Mouse (Mus musculus): Measurements from ENCODE around the gene Tmem59. TPM values are rescaled to one million over a fixed set of nuclear protein-coding genes. Genes with fewer than 3 reads are reported as not detected.

The Tmem59 gene
- total RNA-seq, 4 experiments from 2014 or later = 121 to 126 (median 122) TPM

- no peak for DNase-seq (ENCODE audit: low spot score)
Observed at GRCm38 (mm10) chr4:107238253-107238652, 60.1 kb downstream of the Tmem59 start.

GRCm38 (mm10) chr4:107240196-107240595 lies 62.0 kb downstream of the Tmem59 start:
- DNase-seq (ENCODE audit: low spot score) = no peak

GRCm38 (mm10) chr4:107243365-107244333 lies 65.5 kb downstream of the Tmem59 start:
- no peak for DNase-seq (ENCODE audit: low spot score)

GRCm38 (mm10) chr4:107245368-107245767 lies 67.2 kb downstream of the Tmem59 start:
- DNase-seq (ENCODE audit: low spot score) = no peak

- DNase-seq (ENCODE audit: low spot score) = no peak
Observed at GRCm38 (mm10) chr4:107246040-107246439, 67.8 kb downstream of the Tmem59 start.

- no peak for DNase-seq (ENCODE audit: low spot score)
Observed at GRCm38 (mm10) chr4:107247110-107247509, 68.9 kb downstream of the Tmem59 start.

GRCm38 (mm10) chr4:107248061-107248460 lies 69.9 kb downstream of the Tmem59 start:
- DNase-seq (ENCODE audit: low spot score) = no peak

GRCm38 (mm10) chr4:107249471-107249870 lies 71.3 kb downstream of the Tmem59 start:
- DNase-seq (ENCODE audit: low spot score) = no peak

GRCm38 (mm10) chr4:107250494-107250893 lies 72.3 kb downstream of the Tmem59 start:
- DNase-seq (ENCODE audit: low spot score) = peak; percentile 38

Other genes starting within 250 kb of the Tmem59 start
- 100 to 1,000 TPM in 1 of 4 experiments, 10 to 100 TPM in 3; 93.9 to 102 (median 96.0) TPM for gene Mrpl37, start 111.5 kb upstream of the Tmem59 start, total RNA-seq (2022)
- 10 to 100 TPM; 24.2 to 35.1 (median 27.8) TPM for gene Cyb5rl, start 111.4 kb upstream of the Tmem59 start, total RNA-seq (2022)
- not detected for gene Cdcp2, start 81.5 kb upstream of the Tmem59 start, total RNA-seq (2022)
- 10 to 100 TPM; 10.7 to 15.1 (median 12.2) TPM for gene Tceanc2, start 717 bp downstream of the Tmem59 start, total RNA-seq (2022)
- gene Ldlrad1, start 30.8 kb downstream of the Tmem59 start, total RNA-seq (2022) = not detected
- 10 to 100 TPM in 2 of 4 experiments, 1 to 10 TPM in 2; 8.5 to 11.0 (median 10.2) TPM for gene Lrrc42, start 75.1 kb downstream of the Tmem59 start, total RNA-seq (2022)
- gene Hspb11, start 75.2 kb downstream of the Tmem59 start, total RNA-seq (2022) = 10 to 100 TPM; 10.1 to 12.3 (median 10.2) TPM
- not detected for gene Dio1, start 128.8 kb downstream of the Tmem59 start, total RNA-seq (2022)
- gene Yipf1, start 136.0 kb downstream of the Tmem59 start, total RNA-seq (2022) = 10 to 100 TPM; 16.6 to 20.3 (median 18.0) TPM
- 10 to 100 TPM in 3 of 4 experiments, 1 to 10 TPM in 1; 9.7 to 12.6 (median 10.7) TPM for gene Ndc1, start 189.4 kb downstream of the Tmem59 start, total RNA-seq (2022)